Mouse (Mus musculus) gastrocnemius, adult 2 months (tissue): ENCODE data around the gene Cntfr. TPM values are rescaled to one million over a fixed set of nuclear protein-coding genes. Genes with fewer than 3 reads are reported as not detected.

Experiments
- DNase-seq: peaks from one replicate; pipeline ENCODE4 v3.0.0; 2022
- H3K27ac ChIP-seq: fragments of 200-600 bp; 2 replicates; pipeline ENCODE4 v1.8.1; 2022; ENCODE audit warnings: mild to moderate bottlenecking
- H3K4me3 ChIP-seq: fragments of 200-600 bp; 2 replicates; pipeline ENCODE4 v1.8.1; 2022; ENCODE audit warnings: mild to moderate bottlenecking, moderate library complexity
- CTCF ChIP-seq: fragments of 200-600 bp; IDR thresholded peaks from 2 replicates; pipeline ENCODE4 v1.8.1; 2022; ENCODE audit warnings: antibody characterized with exemption, mild to moderate bottlenecking, moderate library complexity
- intact Hi-C: fragments of 180-260 bp; cut with DNase I; formaldehyde crosslinking; loops from one replicate; pipeline ENCODE4 v1.15.1; 2025
- total RNA-seq, 2 experiments: library from RNA; stranded (reverse); gene quantifications; 2 replicates each; pipeline ENCODE4 v1.2.3; 2021

The Cntfr gene
- total RNA-seq, 2 experiments from 2014 or later: 27.3 to 55.3 TPM

GRCm38 (mm10) chr4:41648157-41648556, 48.7 kb downstream of the Cntfr start:
- no peak for DNase-seq
- intact Hi-C loops: no loop called here
- Histone ChIP-seq H3K27ac (no peak overlapping the region), H3K4me3 (no peak overlapping the region)
- TF ChIP-seq CTCF: no peak

GRCm38 (mm10) chr4:41645488-41645887, 51.4 kb downstream of the Cntfr start:
- DNase-seq: no peak
- intact Hi-C loops: no loop called here
- Histone ChIP-seq H3K27ac (no peak overlapping the region), H3K4me3 (no peak overlapping the region)
- TF ChIP-seq CTCF: peak; percentile 52

- no peak for TF ChIP-seq CTCF
- DNase-seq: no peak
- H3K4me3 ChIP-seq: no peak overlapping the region
- intact Hi-C loops: no loop called here
- H3K27ac ChIP-seq: no peak overlapping the region; the same call in 1 of the 2 replicates
These were observed 55.6 kb downstream of the Cntfr start for GRCm38 (mm10) chr4:41641199-41641822.

GRCm38 (mm10) chr4:41639913-41640507, 56.9 kb downstream of the Cntfr start, which contains the start of gene Enho:
Gene Enho, minus strand, starts transcription at chr4:41640324.
- Histone ChIP-seq H3K27ac (peak within 1 kb of the TSS; percentile 90), H3K4me3 (peak within 1 kb of the TSS; percentile 84)
- no peak for TF ChIP-seq CTCF
- intact Hi-C loops: no loop called here
- DNase-seq: peak; percentile 97

- TF ChIP-seq CTCF: no peak
- no peak for DNase-seq
- Histone ChIP-seq H3K4me3 (peak overlapping the region; percentile 84), H3K27ac (peak overlapping the region; percentile 90)
- intact Hi-C loops: no loop called here
These were observed 57.6 kb downstream of the Cntfr start for GRCm38 (mm10) chr4:41639214-41639841.

GRCm38 (mm10) chr4:41638828-41639213, 58.1 kb downstream of the Cntfr start:
- no peak for TF ChIP-seq CTCF
- intact Hi-C loops: no loop called here
- no peak for DNase-seq
- Histone ChIP-seq H3K4me3 (peak overlapping the region; percentile 84), H3K27ac (peak overlapping the region; percentile 90; the same call in 1 of the 2 replicates)

- H3K4me3 ChIP-seq: no peak overlapping the region
- DNase-seq: no peak
- H3K27ac ChIP-seq: no peak overlapping the region
- TF ChIP-seq CTCF: no peak
- intact Hi-C loops: no loop called here
These were observed 58.6 kb downstream of the Cntfr start for GRCm38 (mm10) chr4:41638186-41638731.

- intact Hi-C loops: no loop called here
- TF ChIP-seq CTCF: no peak
- peak; percentile 65 for DNase-seq
- Histone ChIP-seq H3K27ac (peak overlapping the region; percentile 53), H3K4me3 (no peak overlapping the region)
These were observed 59.8 kb downstream of the Cntfr start for GRCm38 (mm10) chr4:41636882-41637635.

GRCm38 (mm10) chr4:41636366-41636765, 60.5 kb downstream of the Cntfr start:
- intact Hi-C loops: no loop called here
- Histone ChIP-seq H3K27ac (peak overlapping the region; percentile 53), H3K4me3 (no peak overlapping the region)
- no peak for DNase-seq
- no peak for TF ChIP-seq CTCF

GRCm38 (mm10) chr4:41635906-41636305, 61.0 kb downstream of the Cntfr start:
- Histone ChIP-seq H3K27ac (peak overlapping the region; percentile 53), H3K4me3 (no peak overlapping the region)
- DNase-seq: peak; percentile 55
- intact Hi-C loops: no loop called here
- no peak for TF ChIP-seq CTCF

- TF ChIP-seq CTCF: no peak
- no peak overlapping the region for H3K27ac ChIP-seq
- DNase-seq: no peak
- intact Hi-C loops: no loop called here
- H3K4me3 ChIP-seq: no peak overlapping the region
These were observed 61.7 kb downstream of the Cntfr start for GRCm38 (mm10) chr4:41635224-41635623.

- Histone ChIP-seq H3K4me3 (no peak overlapping the region), H3K27ac (no peak overlapping the region)
- intact Hi-C loops: no loop called here
- no peak for DNase-seq
- no peak for TF ChIP-seq CTCF
These were observed 62.3 kb downstream of the Cntfr start for GRCm38 (mm10) chr4:41634631-41635030.
